Comparison of ENCODE assay signal across 11 mouse cellular contexts in the genomic region with DNA sequence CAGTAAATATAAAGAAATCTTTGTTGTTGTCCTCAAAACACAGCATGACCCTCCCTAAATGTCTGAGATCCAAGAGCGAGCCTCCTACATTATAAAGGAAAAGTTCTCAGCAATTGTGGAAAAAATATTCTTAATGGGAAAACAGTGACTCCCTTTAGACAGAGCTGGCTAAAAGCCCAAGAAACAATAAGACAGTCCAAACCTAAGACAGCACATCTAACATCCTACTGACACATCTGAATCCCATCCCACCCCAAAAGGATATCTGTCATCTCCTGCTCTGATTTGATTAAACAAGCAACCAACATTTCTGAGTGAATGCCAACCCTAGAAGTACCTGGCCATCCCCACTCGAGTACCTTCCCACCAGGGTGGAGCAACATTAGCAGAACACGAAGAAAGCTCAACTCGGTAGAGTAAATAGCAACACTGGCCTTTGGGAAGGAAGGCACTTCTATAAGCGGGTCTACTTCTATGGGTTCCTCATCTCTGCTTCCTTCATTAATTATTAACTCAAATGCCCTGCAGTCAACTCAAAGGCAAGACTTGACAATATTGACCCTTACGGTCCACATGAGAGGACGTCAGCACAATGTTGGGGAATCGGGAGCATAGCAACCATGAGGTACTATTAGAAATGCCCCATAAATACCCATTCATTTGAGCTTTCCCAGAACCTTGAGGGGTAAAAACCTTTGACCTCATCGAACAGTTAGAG. TPM values are rescaled to one million over a fixed set of nuclear protein-coding genes. Genes with fewer than 3 reads are reported as not detected.
DNase-seq lines count a peak whose midpoint lies in the region; ATAC-seq lines count a peak whose summit lies in the region.
"Had no signal": no experiment of that assay in that cellular context is flagged by ENCODE, and none has a peak within 500 bp of the region (broad histone marks: within the 10 kb centered on the region; RNA-seq: fewer than 3 reads in every experiment).

No protein-coding gene starts in this region.

- no peak overlapping the region for H3K4me3 ChIP-seq in hindbrain, embryonic 15.5 days
- H3K4me3 ChIP-seq in hindbrain, embryonic 11.5 days (ENCODE audit: low read depth, low read length), result no peak overlapping the region
- no peak overlapping the region for H3K4me3 ChIP-seq in embryonic facial prominence, embryonic 12.5 days
- no peak overlapping the region for H3K4me3 ChIP-seq in heart, embryonic 15.5 days
- H3K4me3 ChIP-seq in liver, embryonic 13.5 days (replicated peaks), result no peak overlapping the region

- H3K4me1 ChIP-seq in hindbrain, embryonic 15.5 days (replicated peaks), result peaks cover 28% of the 10 kb centered on the region
- peaks cover 2% of the 10 kb centered on the region; the same call in 1 of the 2 replicates for H3K4me1 ChIP-seq in hindbrain, embryonic 11.5 days (replicated peaks; ENCODE audit: control insufficient read depth, insufficient read depth, low read length)
- peaks cover 27% of the 10 kb centered on the region for H3K4me1 ChIP-seq in embryonic facial prominence, embryonic 12.5 days
- H3K4me1 ChIP-seq in heart, embryonic 15.5 days (replicated peaks), result peaks cover 81% of the 10 kb centered on the region
- peaks cover 59% of the 10 kb centered on the region for H3K4me1 ChIP-seq in liver, embryonic 13.5 days (replicated peaks)

- H3K27ac ChIP-seq in hindbrain, embryonic 15.5 days (replicated peaks), result 0 out of 2 replicates have a peak overlapping the region, but pooled peaks have one; percentile 61
- H3K27ac ChIP-seq in hindbrain, embryonic 11.5 days (ENCODE audit: low read depth, low read length), result no peak overlapping the region
- H3K27ac ChIP-seq in embryonic facial prominence, embryonic 12.5 days, result 0 out of 2 replicates have a peak overlapping the region, but pooled peaks have one; percentile 54
- H3K27ac ChIP-seq in heart, embryonic 15.5 days, result peak overlapping the region; percentile 91
- H3K27ac ChIP-seq in liver, embryonic 13.5 days, result peak overlapping the region; percentile 44

- 71% methylated on average over 9 of the region's 9 CpGs for WGBS in hindbrain, embryonic 15.5 days
- 80% methylated on average over 9 of the region's 9 CpGs for WGBS in hindbrain, embryonic 11.5 days
- WGBS in embryonic facial prominence, embryonic 12.5 days, result 87% methylated on average over 9 of the region's 9 CpGs
- WGBS in heart, embryonic 15.5 days, result 74% methylated on average over 9 of the region's 9 CpGs
- whole genome bisulfite sequencing in liver, embryonic 13.5 days (ENCODE audit: insufficient replicate concordance), result 70% methylated on average over 9 of the region's 9 CpGs

- no peak for ATAC-seq in hindbrain, embryonic 15.5 days (ENCODE audit: low FRiP score, low read depth)
- ATAC-seq in hindbrain, embryonic 11.5 days (ENCODE audit: low FRiP score), result no peak
- no peak for ATAC-seq in embryonic facial prominence, embryonic 12.5 days (ENCODE audit: insufficient number of reproducible peaks, insufficient read depth, low FRiP score, low TSS enrichment)
- no peak for ATAC-seq in heart, embryonic 15.5 days (replicated peaks; ENCODE audit: insufficient number of reproducible peaks, insufficient read depth, low FRiP score, low read depth)
- no peak for ATAC-seq in liver, embryonic 13.5 days (ENCODE audit: low read depth)

- no peaks in the 10 kb centered on the region for H3K36me3 ChIP-seq in hindbrain, embryonic 15.5 days
- H3K36me3 ChIP-seq in hindbrain, embryonic 11.5 days (ENCODE audit: control insufficient read depth, insufficient read depth, low read length), result no peaks in the 10 kb centered on the region
- 0 out of 2 replicates have a peak, but pooled peaks cover 4% of the 10 kb centered on the region for H3K36me3 ChIP-seq in embryonic facial prominence, embryonic 12.5 days
- no peaks in the 10 kb centered on the region for H3K36me3 ChIP-seq in heart, embryonic 15.5 days
- H3K36me3 ChIP-seq in liver, embryonic 13.5 days, result no peaks in the 10 kb centered on the region

- H3K27me3 ChIP-seq in hindbrain, embryonic 15.5 days, result no peaks in the 10 kb centered on the region
- H3K27me3 ChIP-seq in hindbrain, embryonic 11.5 days (ENCODE audit: control insufficient read depth, insufficient read depth, low read length), result no peaks in the 10 kb centered on the region
- H3K27me3 ChIP-seq in embryonic facial prominence, embryonic 12.5 days, result no peaks in the 10 kb centered on the region
- H3K27me3 ChIP-seq in heart, embryonic 15.5 days, result no peaks in the 10 kb centered on the region
- H3K27me3 ChIP-seq in liver, embryonic 13.5 days, result no peaks in the 10 kb centered on the region

- no peak overlapping the region for H3K9ac ChIP-seq in hindbrain, embryonic 15.5 days
- H3K9ac ChIP-seq in hindbrain, embryonic 11.5 days (ENCODE audit: low read depth, low read length), result no peak overlapping the region
- no peak overlapping the region for H3K9ac ChIP-seq in embryonic facial prominence, embryonic 12.5 days
- H3K9ac ChIP-seq in heart, embryonic 15.5 days, result no peak overlapping the region
- no peak overlapping the region for H3K9ac ChIP-seq in liver, embryonic 13.5 days

- no peak overlapping the region for H3K4me2 ChIP-seq in hindbrain, embryonic 15.5 days
- H3K4me2 ChIP-seq in hindbrain, embryonic 11.5 days (replicated peaks; ENCODE audit: low read depth, low read length), result no peak overlapping the region
- H3K4me2 ChIP-seq in embryonic facial prominence, embryonic 12.5 days (replicated peaks), result no peak overlapping the region
- H3K4me2 ChIP-seq in heart, embryonic 15.5 days, result peak overlapping the region; percentile 41; the same call in 1 of the 2 replicates
- H3K4me2 ChIP-seq in liver, embryonic 13.5 days, result peak overlapping the region; percentile 32

- no peaks in the 10 kb centered on the region for H3K9me3 ChIP-seq in hindbrain, embryonic 15.5 days
- no peaks in the 10 kb centered on the region for H3K9me3 ChIP-seq in hindbrain, embryonic 11.5 days (ENCODE audit: control insufficient read depth, low read length)
- H3K9me3 ChIP-seq in embryonic facial prominence, embryonic 12.5 days, result no peaks in the 10 kb centered on the region
- no peaks in the 10 kb centered on the region for H3K9me3 ChIP-seq in heart, embryonic 15.5 days (replicated peaks)
- H3K9me3 ChIP-seq in liver, embryonic 13.5 days (replicated peaks), result no peaks in the 10 kb centered on the region

- DNase-seq in hindbrain, embryonic 11.5 days (ENCODE audit: low spot score), result no peak
- no peak for DNase-seq in liver, embryonic 13.5 days
- no peak for DNase-seq in left cerebral cortex, adult 11 months (ENCODE audit: low spot score)
- no peak for DNase-seq in urinary bladder, adult 18-20 months (ENCODE audit: low spot score in 2 of 2)
- no peak for DNase-seq in adrenal gland, postnatal 4 days (ENCODE audit: low spot score in 2 of 2)
- DNase-seq: cerebellum, adult 18-20 months; gastrocnemius, postnatal 10 days; thymus, postnatal 4 days had no signal

RNA-seq across cellular contexts. Expression of gene Sgms1, which starts 42.7 kb away (rescaled TPM):
- polyA plus RNA-seq in hindbrain, embryonic 15.5 days (2015; fragmentation: Nextera tagmentation; extraction: Ambion mirVana), result 21.7 and 22.7 TPM in 2 replicates
- 12.8 and 17.4 TPM in 2 replicates for polyA plus RNA-seq in hindbrain, embryonic 11.5 days (2014; fragmentation: Nextera tagmentation; extraction: Ambion mirVana)
- polyA plus RNA-seq in embryonic facial prominence, embryonic 12.5 days (2016; fragmentation: Nextera tagmentation; extraction: Ambion mirVana), result 27.0 and 28.9 TPM in 2 replicates
- 36.7 and 40.3 TPM in 2 replicates for polyA plus RNA-seq in heart, embryonic 15.5 days (2015; fragmentation: Nextera tagmentation; extraction: Ambion mirVana)
- polyA plus RNA-seq in liver, embryonic 13.5 days (2015; fragmentation: Nextera tagmentation; extraction: Ambion mirVana), result 23.4 and 28.0 TPM in 2 replicates
- 10 to 100 TPM; 69.3 to 78.5 TPM for total RNA-seq in adrenal gland, postnatal 4 days (2021)

Comparison
In these comparisons a context has a peak if more than half of its experiments do, and no peak if none do; other contexts are left out.
1. H3K4me2 ChIP-seq: peak in heart, embryonic 15.5 days (single experiment) and liver, embryonic 13.5 days (single experiment); none in hindbrain, embryonic 15.5 days (single experiment), hindbrain, embryonic 11.5 days (single experiment) and embryonic facial prominence, embryonic 12.5 days (single experiment).